Mouse (Mus musculus) granulocyte monocyte progenitor cell, adult 5-6 weeks (primary cell): Measurements from ENCODE around the gene Cyp2b13. TPM values are rescaled to one million over a fixed set of nuclear protein-coding genes. Genes with fewer than 3 reads are reported as not detected.
A peak's percentile ranks its signal among the peaks of the same experiment; 100 is the strongest.
"Not testable (repeated sequence)": the region's sequence is repeated elsewhere in the genome, so short reads cannot be mapped to it uniquely, and the experiment has no call there.

Source experiments
- ATAC-seq: replicated peaks from 2 replicates; pipeline ENCODE4 v1.8.0; 2016; ENCODE audit warnings: mild to moderate bottlenecking, moderate TSS enrichment, inconsistent platforms; ENCODE audit not compliant: poor library complexity, severe bottlenecking
- total RNA-seq, 2 experiments: library from RNA; stranded (forward) in 1 of 2; stranded (reverse) in 1 of 2; fragments of 200-712, 200-1000 nt in 1 of 2; fragments of >200 nt in 1 of 2; fragmentation: Nextera tagmentation in 1 of 2; gene quantifications; 2 replicates each; pipeline ENCODE4 v1.2.3; 2014 to 2017

Gene Cyp2b13
- not detected in 2 replicates for total RNA-seq (2014; fragmentation: Nextera tagmentation)
- total RNA-seq (2017), result not detected in 2 replicates

DNA sequence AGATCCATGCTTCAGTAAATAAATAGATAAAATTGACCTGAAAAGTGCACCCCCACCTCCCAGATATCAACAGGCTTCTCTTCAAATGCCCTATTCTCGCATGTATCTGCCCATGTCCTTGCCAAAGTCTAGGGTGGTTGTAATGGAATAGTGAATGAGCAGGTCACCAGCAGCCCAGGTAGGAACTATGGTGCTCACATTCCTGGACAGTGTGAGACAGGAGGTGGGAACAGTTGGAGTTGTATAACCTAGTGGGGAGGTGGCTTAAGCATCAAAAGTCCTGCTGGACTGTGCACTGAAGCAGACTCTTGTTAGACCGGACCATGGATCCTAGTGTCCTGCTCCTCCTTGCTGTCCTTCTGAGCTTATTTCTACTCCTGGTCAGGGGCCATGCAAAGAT lies at the start of gene Cyp2b13:
Gene Cyp2b13, plus strand, starts transcription at position 301 of the 400 bp plus-strand sequence.
- ATAC-seq, result not testable (repeated sequence)

DNA sequence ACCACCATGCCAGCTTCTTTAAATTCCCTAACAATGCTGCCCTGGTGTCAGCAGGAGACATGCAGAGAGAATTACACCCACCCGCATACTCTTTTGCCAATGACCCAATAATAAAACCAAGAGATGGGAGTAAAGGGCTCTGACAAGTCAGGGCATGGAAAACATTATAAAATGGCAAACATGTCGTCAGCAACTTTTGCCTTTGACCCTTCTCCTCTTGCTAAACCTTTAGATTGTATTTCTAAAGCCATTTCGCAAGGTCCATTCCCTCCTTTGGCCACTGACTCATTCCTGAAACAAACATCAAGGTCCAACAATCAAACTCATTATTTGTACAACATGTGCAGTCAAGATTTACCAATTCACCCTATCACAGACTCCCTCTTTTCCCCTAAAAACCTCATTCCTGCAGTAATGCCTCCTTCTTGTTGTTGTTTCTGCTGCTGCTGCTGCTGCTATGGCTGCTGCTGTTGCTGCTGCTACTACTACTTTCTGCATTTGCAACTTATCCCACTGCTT lies 41.4 kb upstream of the Cyp2b13 start:
- not testable (repeated sequence) for ATAC-seq

GRCm38 (mm10) chr7:26054885-26055630 lies 6.2 kb upstream of the Cyp2b13 start:
- ATAC-seq, result peak; percentile 58

DNA sequence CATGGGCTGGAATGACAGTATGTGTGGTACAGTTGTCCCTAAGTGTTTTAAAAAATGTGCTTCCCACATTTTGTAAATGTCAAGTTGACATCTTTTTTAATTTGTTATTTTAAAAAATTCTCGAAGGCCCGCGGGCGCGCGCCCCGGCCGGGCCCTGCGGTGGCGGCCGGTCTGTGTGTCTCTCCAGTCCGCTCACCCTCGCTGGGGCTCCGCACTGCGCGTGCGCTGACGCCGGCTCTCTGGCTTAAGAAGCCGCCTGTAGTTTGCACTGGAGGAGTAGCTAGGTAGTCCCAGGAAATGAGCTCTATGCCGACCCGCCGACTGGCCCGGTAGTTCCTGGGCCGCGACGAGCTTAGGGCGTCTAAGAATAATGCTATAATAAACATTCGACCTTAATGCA lies 10.4 kb downstream of the Cyp2b13 start:
- ATAC-seq, result peak; percentile 69

DNA sequence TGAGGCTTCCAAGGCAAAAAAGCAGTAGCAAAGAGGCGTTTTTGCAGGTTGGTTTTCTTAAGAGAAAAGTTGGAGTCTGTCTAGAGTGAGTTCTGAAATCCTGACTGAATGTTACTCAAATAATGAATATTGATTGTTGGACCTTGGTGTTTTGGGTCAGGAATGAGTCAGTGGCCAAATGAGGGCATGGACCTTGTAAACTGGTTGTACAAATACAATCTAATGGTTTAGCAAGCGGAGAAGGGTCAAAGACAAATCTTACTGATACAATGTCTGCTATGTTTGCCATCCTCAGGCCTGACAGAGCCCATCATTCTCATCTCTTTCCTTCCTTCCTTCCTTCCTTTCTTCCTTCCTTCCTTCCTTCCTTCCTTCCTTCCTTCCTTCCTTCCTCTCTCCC lies 21.3 kb downstream of the Cyp2b13 start:
- no peak for ATAC-seq

DNA sequence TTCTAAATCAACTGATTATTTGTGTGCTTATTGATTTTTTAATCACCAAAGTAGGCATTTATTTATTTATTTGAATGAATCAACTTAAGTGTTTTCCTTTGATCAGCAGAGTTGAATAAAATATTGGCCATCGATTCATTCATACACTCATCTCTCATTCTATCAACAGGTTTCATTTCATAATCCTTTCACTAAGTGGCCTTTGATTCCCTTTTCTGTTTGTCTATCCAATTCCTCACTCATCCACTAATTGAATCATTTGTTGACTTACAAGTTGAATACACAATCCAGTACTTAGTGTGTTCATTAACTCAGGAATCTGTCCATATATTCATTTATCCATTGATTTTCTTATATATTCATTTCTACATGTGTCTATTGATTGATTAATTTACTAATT lies 26.1 kb downstream of the Cyp2b13 start:
- no peak for ATAC-seq

GRCm38 (mm10) chr7:26088578-26088977 lies 27.3 kb downstream of the Cyp2b13 start:
- not testable (repeated sequence) for ATAC-seq

DNA sequence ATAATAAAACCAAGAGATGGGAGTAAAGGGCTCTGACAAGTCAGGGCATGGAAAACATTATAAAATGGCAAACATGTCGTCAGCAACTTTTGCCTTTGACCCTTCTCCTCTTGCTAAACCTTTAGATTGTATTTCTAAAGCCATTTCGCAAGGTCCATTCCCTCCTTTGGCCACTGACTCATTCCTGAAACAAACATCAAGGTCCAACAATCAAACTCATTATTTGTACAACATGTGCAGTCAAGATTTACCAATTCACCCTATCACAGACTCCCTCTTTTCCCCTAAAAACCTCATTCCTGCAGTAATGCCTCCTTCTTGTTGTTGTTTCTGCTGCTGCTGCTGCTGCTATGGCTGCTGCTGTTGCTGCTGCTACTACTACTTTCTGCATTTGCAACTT lies 78.3 kb downstream of the Cyp2b13 start:
- not testable (repeated sequence) for ATAC-seq

GRCm38 (mm10) chr7:26143657-26144056 lies 82.4 kb downstream of the Cyp2b13 start:
- ATAC-seq, result not testable (repeated sequence)

Other genes starting within 250 kb of the Cyp2b13 start
- gene Cyp2s1, start 244.6 kb upstream of the Cyp2b13 start, total RNA-seq (2014; fragmentation: Nextera tagmentation), result not detected in 2 replicates
- not detected in 2 replicates for gene Cyp2s1, start 244.6 kb upstream of the Cyp2b13 start, total RNA-seq (2017)
- not detected in 2 replicates for gene Cyp2b10, start 163.9 kb upstream of the Cyp2b13 start, total RNA-seq (2014; fragmentation: Nextera tagmentation)
- not detected in 2 replicates for gene Cyp2b10, start 163.9 kb upstream of the Cyp2b13 start, total RNA-seq (2017)
- gene Cyp2b9, start 111.9 kb downstream of the Cyp2b13 start, total RNA-seq (2014; fragmentation: Nextera tagmentation), result not detected in 2 replicates
- gene Cyp2b9, start 111.9 kb downstream of the Cyp2b13 start, total RNA-seq (2017), result not detected in 2 replicates
- gene Vmn1r184, start 198.8 kb downstream of the Cyp2b13 start, total RNA-seq (2014; fragmentation: Nextera tagmentation), result not detected in 2 replicates
- gene Vmn1r184, start 198.8 kb downstream of the Cyp2b13 start, total RNA-seq (2017), result not detected in 2 replicates
- gene Cyp2a4, start 245.7 kb downstream of the Cyp2b13 start, total RNA-seq (2014; fragmentation: Nextera tagmentation), result not detected in 2 replicates
- gene Cyp2a4, start 245.7 kb downstream of the Cyp2b13 start, total RNA-seq (2017), result not detected in 2 replicates